Mouse (Mus musculus) CH12F3 (cell line): ENCODE data around the gene Slfn9.
"Not testable (repeated sequence)": the region's sequence is repeated elsewhere in the genome, so short reads cannot be mapped to it uniquely, and the experiment has no call there.

Experiments used
- in situ Hi-C: fragments of 300-500 bp; cut with MboI; formaldehyde crosslinking; loops from 2 replicates; pipeline ENCODE4 v1.14.3; 2020; ENCODE audit warnings: low sequenced_read_pairs

Gene Slfn9

GRCm38 (mm10) chr11:82961743-82962142 is 29.9 kb downstream of the Slfn9 start:
- in situ Hi-C loops = loop anchor here (10.0 kb wide), 1 partner anchor 53 kb away; no protein-coding TSS in a partner anchor

- in situ Hi-C loops = loop anchor here (10.0 kb wide), 1 partner anchor 55 kb away; no protein-coding TSS in a partner anchor
These were observed 32.0 kb downstream of the Slfn9 start for GRCm38 (mm10) chr11:82959613-82960012.

DNA sequence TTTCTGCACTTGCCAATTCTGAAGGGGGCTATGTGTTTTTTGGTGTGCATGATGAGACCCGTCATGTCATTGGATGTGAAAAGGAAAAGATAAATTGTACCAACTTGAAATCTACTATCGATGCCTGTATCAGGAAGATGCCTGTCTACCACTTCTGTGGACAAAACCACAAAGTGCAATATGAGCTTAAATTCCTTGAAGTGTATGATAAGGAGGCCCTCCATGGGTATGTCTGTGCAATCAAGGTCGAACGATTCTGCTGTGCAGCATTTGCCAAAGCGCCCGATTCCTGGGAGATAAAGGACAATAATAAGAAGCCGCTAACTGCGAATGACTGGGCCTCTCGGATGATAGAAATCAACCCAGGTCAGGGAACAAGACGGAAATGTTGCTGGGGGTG is 34.7 kb downstream of the Slfn9 start:
- in situ Hi-C loops = no loop called here

DNA sequence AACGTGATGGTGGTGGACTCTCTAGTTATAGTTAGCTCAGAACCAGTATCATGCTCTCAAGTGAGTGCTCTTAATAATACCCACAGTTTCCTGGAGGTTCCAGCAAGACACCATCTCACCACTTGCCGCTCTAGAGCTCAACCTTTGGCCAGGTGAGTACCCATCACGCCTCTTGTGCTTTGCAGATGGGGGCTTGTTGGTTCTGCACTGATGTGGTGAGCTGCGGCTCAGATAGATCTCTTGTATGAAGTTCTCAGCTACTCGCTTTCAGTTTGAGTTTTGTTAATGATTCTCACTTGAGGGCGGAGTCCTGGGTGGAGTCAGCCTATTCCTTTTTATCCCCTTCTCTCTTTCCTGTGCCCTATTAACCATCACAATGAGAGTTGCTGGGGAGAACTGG is 37.0 kb downstream of the Slfn9 start:
- in situ Hi-C loops = no loop called here

DNA sequence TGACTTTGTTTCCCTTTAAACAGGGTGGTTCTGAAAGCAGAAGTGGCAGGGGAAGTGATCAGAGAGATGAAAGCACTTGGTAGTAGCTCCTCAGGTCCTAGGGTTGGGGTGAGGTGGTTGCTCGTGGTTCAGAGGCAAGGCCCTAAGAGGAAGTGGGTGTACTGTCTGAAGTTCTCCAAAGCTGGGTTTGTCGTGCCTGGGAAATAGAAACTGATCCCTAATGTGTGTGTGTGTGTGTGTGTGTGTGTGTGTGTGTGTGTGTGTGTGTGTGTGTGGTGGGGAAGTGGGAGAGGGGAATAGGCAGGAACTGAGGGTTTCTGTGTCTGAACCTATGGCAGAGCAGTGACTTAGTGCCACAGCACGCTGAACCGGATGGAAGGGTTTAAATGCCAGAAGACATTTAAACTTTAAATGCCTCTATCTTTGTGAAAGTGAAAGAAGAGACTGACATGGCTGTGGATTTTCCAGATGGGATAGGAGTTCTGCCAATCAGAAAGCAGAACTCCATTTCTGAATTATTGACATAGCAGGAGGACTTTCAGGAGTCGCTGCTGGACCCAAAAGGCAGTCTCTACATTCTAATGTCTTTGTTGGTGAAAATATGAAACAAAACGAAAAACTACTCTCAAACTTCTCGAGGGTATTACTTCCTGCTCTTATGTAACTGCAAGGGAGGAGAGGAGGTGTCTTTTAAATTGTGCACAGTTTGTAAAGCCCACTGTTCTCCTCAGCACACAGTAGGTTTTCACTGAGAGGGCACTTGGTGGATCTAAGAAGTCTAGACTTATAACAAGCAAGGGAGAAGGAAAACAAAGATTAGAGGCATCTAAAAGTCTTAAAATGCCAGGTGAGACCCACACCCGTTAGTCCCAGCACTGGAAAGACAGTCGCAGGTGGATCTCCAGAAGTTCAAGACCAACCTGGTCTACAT is 38.8 kb downstream of the Slfn9 start:
- in situ Hi-C loops = no loop called here

- in situ Hi-C loops = no loop called here
These were observed 39.6 kb downstream of the Slfn9 start for GRCm38 (mm10) chr11:82951865-82952611.

GRCm38 (mm10) chr11:82950736-82951481 is 40.7 kb downstream of the Slfn9 start, which contains the start of gene Slfn5:
Slfn5 (plus strand) TSS chr11:82951349.
- in situ Hi-C loops = no loop called here

DNA sequence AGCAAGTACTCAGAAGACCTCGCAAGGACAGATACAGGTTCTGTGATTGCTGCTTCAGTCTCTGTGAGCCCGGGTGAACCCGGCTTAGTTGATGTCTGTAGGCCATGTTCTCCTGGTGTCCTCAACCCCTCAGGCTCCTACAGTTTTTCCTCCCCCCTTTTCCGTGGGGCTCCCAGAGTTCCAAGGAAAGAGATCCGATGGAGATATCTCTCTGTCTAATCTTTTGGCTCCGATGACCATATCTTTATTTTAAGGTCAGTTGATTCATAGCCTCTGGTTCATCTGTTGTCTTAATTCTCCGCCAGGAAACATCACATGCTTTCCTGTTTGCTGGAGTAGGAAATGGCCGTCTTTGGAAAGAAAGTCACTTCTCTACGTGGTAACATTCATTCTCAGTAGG is 42.6 kb downstream of the Slfn9 start:
- in situ Hi-C loops = no loop called here

DNA sequence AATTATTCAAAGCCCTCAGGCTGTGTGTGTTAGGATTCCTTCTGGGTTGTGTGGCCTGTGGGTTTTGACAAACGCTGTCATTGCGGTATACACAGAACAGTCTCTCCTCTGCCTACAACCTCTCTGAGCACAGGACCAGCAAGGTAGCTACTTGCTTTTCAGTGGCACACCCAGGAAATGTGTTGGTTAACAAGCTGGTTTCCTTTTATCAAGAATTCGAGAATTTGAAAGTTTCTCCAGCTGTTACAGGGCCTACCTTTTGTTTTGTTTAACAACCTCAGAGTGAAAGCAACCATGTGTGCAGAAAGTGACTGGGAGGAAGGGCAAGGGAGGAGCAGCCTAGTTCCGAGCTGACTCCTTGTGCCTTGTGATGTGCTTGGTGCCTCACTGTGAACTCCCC is 44.2 kb downstream of the Slfn9 start:
- in situ Hi-C loops = no loop called here

- in situ Hi-C loops = no loop called here
These were observed 46.0 kb downstream of the Slfn9 start for GRCm38 (mm10) chr11:82945636-82946035.

DNA sequence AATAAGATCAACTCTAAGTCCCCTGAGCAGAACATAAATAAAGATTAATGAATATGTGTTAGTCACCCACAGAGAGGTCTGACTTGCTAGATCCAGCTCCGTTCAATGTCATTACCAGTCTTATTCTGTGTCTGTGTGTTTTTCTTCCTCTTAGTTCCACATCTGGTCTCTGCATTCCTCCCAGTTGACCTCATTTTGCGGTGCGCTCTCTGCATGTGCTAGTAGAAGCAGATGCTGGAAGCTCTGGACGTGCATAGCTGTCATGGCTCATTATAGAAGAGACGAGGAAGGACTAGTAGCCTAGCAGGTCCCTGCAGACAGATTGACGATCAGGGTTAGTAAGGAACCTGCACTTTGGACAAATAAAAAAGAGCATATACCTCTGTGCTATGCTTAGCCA is 48.3 kb downstream of the Slfn9 start:
- in situ Hi-C loops = no loop called here

GRCm38 (mm10) chr11:82933186-82933585 is 58.4 kb downstream of the Slfn9 start:
- in situ Hi-C loops = no loop called here

DNA sequence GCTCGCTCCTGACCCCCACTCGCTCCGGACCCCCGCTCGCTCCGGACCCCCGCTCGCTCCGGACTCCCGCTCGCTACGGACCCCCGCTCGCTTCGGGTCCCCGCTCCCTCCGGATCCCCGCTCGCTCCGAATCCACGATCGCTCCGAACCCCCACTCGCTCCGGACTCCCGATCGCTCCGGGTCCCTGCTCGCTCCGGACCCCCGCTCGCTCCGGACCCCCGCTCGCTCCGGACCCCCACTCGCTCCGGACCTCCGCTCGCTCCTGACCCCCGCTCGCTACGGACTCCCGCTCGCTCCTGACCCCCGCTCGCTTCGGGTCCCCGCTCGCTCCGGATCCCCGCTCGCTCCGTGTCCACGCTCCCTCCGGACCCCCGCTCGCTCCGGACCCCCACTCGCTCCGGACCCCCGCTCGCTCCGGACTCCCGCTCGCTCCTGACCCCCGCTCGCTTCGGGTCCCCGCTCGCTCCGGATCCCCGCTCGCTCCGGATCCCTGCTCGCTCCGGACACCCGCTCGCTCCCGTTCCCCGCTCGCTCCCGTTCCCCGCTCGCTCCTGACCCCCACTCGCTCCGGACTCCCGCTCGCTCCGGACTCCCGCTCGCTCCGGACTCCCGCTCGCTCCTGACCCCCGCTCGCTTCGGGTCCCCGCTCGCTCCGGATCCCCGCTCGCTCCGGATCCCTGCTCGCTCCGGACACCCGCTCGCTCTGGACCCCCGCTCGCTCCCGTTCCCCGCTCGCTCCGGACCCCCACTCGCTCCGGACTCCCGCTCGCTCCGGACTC is 59.8 kb downstream of the Slfn9 start:
- in situ Hi-C loops = not testable (repeated sequence)

DNA sequence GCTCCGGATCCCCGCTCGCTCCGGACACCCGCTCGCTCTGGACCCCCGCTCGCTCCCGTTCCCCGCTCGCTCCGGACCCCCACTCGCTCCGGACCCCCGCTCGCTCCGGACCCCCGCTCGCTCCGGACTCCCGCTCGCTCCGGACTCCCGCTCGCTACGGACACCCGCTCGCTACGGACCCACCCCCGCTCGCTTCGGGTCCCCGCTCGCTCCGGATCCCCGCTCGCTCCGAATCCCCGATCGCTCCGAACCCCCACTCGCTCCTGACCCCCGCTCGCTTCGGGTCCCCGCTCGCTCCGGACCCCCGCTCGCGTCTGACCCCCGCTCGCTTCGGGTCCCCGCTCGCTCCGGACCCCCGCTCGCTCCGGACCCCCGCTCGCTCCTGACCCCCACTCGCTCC is 60.5 kb downstream of the Slfn9 start:
- in situ Hi-C loops = not testable (repeated sequence)

DNA sequence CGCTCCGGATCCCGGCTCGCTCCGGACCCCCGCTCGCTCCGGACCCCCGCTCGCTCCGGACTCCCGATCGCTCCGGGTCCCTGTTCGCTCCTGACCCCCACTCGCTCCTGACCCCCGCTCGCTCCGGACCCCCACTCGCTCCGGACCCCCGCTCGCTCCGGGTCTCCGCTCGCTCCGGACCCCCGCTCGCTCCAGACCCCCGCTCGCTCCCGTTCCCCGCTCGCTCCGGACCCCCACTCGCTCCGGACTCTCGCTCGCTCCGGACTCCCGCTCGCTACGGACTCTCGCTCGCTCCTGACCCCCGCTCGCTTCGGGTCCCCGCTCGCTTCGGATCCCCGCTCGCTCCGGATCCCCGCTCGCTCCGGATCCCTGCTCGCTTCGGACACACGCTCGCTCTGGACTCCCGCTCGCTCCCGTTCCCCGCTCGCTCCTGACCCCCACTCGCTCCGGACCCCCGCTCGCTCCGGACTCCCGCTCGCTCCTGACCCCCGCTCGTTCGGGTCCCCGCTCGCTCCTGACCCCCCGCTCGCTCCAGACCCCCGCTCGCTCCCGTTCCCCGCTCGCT is 61.2 kb downstream of the Slfn9 start:
- in situ Hi-C loops = not testable (repeated sequence)

GRCm38 (mm10) chr11:82929633-82929950 is 62.0 kb downstream of the Slfn9 start:
- in situ Hi-C loops = no loop called here

- in situ Hi-C loops = no loop called here
These were observed 62.6 kb downstream of the Slfn9 start for GRCm38 (mm10) chr11:82928897-82929632.
